Mouse (Mus musculus) brown adipose tissue, adult 24 weeks (tissue): ENCODE data around the gene Eva1c. TPM values are rescaled to one million over a fixed set of nuclear protein-coding genes. Genes with fewer than 3 reads are reported as not detected.

ENCODE experiments used
- H3K27ac ChIP-seq: fragments of 200-500 bp; replicated peaks from 2 replicates; pipeline ENCODE4 v1.5.1; 2012; ENCODE audit warnings: low read depth, mild to moderate bottlenecking, low read length
- H3K4me1 ChIP-seq: fragments of 200-500 bp; 2 replicates; pipeline ENCODE4 v1.6.1; 2012; ENCODE audit warnings: low read length, mixed read lengths; ENCODE audit not compliant: control insufficient read depth, insufficient read depth, insufficient read length
- H3K4me3 ChIP-seq: fragments of 200-500 bp; 2 replicates; pipeline ENCODE4 v1.5.1; 2012; ENCODE audit warnings: low read depth, mild to moderate bottlenecking, low read length, moderate library complexity; ENCODE audit not compliant: insufficient read depth
- polyA plus RNA-seq: library from polyadenylated mRNA; stranded (reverse); fragments of >200 nt; gene quantifications from 2 replicates; pipeline ENCODE4 v1.2.4, GENCODE M21; 2012; ENCODE audit not compliant: missing spikeins, insufficient read depth, insufficient read length

Eva1c gene
- 0.58 and 1.8 TPM in 2 replicates for polyA plus RNA-seq

DNA sequence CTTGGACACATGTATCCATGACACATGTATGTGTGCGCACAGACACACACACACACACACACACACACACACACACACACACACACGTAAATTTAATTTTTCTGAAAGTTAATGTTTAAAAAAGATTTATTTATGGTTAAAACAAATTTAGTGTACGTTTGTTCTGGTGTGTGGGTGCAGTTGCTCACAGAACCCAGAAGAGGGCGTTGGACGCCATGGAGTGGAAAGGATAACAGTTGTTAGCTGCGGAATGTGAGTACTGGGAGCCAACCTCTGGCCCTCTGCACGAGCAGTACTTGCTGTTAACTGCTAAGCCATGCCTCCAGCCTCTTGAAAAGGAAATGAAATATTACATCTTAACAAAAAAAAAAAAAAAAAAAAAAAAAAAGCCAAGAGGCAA, at the start of gene Eva1c:
Eva1c (plus strand) TSS at position 263 of the 400 bp plus-strand sequence.
- Histone ChIP-seq H3K4me1 (peaks cover 3% of the 10 kb centered on the region; the same call in 1 of the 2 replicates), H3K27ac (no peak within 1 kb of the TSS), H3K4me3 (no peak within 1 kb of the TSS)

DNA sequence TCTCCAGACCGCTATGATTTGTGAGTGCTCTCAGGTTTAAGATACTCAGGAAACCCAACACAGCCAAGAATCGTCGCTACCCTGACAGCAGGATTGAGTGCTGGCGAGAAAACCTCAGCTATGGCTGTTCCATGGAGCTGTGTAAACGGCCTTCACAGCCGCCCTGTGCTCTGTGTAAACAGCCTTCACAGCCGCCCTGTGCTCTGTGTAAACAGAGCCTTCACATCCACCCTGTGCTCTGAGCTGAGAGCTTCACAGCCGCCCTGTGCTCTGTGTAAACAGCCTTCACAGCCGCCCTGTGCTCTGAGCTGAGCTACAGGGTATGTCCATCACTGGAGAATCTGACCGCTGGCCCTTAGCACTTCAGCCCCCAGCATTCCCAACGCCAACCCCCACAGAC, 46.7 kb upstream of the Eva1c start:
- Histone ChIP-seq H3K27ac (no peak overlapping the region), H3K4me3 (no peak overlapping the region), H3K4me1 (no peaks in the 10 kb centered on the region)

DNA sequence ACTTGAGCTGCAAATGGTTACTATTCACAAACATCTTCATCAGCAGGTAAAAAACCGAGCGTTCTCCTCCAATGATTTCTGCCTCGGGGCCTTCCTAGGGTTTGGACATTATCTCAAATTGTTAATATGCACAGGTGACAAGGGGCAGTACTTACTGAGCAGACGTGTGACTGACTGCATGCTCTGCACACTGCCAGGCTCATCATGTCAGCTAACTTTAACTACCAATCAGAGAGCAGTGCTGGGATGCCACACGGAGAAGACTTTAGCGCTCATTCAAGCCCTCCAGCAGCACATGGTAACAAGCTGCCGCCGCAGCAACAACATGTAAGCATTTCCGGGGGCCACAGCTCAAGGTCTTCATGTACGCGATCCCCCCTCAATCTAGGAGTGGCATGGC, 43.2 kb upstream of the Eva1c start:
- Histone ChIP-seq H3K4me3 (no peak overlapping the region), H3K4me1 (no peaks in the 10 kb centered on the region), H3K27ac (no peak overlapping the region)

DNA sequence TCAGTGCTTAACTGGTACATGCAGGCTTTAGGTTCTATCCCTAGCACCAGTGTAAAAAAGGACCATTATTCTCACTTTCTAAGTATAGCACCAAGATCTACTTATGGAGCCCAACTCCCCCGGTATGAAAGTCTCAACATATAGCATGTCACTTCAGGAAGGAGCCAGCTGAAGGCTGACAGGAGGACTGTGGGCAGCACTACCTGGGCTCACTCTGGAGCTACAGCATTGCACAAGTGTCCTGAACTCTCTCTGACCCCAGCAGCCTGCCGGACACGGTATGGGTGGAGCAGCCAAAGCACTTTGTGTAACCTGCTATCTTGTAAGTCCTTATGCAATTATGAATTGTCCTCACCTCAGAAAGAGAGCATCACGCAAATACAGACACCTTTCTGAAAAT, 41.3 kb upstream of the Eva1c start:
- no peaks in the 10 kb centered on the region for H3K4me1 ChIP-seq
- H3K4me3 ChIP-seq: no peak overlapping the region
- no peak overlapping the region for H3K27ac ChIP-seq

DNA sequence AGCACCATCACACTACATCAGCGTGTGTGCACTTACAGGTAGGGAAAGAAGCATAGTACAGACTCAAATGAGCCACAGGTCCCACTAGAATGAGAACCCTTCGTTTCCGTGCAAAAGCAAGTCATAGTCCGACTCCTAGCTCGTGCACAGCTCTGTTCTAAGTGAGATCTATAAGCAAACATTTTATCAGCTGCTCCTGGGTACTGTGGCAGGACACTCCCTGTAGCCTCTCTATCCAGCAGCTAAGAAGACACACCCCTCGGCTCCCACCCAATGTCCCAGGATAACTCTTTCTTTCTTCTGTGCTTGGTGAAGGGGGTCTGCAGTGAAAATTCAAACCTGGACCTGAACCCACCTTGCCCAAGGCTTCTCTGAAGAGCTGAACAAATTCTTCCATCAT, 37.9 kb upstream of the Eva1c start:
- Histone ChIP-seq H3K4me1 (peaks cover 4% of the 10 kb centered on the region; the same call in 1 of the 2 replicates), H3K27ac (no peak overlapping the region), H3K4me3 (no peak overlapping the region)

DNA sequence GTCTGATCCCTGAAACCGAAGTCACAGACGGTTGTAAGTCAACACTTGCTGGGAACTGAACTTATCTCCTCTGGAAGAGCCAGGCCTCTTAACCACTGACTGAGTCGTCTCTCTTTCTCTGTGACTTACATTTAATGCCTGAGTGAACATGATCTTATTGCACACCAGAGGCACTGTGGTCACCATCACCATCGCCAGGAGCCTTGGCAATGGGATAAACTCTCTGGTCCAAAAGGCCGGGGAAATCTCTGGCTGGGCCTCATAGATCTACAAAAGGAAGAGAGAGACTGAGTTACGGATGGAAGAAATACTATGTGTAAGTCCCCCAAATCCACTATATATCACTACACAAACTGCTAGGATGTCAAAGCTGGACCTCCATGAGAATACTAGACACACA, 35.6 kb upstream of the Eva1c start:
- H3K4me1 ChIP-seq: peaks cover 4% of the 10 kb centered on the region; the same call in 1 of the 2 replicates
- no peak overlapping the region for H3K27ac ChIP-seq
- no peak overlapping the region for H3K4me3 ChIP-seq

DNA sequence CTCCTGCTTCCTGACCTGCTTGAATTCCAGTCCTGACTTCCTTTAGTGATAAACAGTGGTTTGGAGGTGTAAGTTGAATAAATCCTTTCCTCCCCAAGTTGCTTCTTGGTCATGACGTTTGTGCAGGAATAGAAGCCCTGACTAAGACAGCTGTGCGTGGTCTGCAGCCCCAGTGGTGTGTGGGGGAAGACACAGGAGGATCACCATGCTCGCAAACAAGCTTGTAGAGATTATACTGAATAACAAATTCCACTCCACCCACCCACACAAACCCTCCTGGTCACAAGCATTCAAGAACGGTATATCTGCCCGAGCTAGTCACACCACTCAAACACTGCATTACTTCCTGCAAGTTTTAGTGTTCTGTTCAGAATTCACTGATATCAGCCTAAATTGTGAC, 34.5 kb upstream of the Eva1c start:
- Histone ChIP-seq H3K27ac (no peak overlapping the region), H3K4me1 (peaks cover 4% of the 10 kb centered on the region; the same call in 1 of the 2 replicates), H3K4me3 (no peak overlapping the region)

DNA sequence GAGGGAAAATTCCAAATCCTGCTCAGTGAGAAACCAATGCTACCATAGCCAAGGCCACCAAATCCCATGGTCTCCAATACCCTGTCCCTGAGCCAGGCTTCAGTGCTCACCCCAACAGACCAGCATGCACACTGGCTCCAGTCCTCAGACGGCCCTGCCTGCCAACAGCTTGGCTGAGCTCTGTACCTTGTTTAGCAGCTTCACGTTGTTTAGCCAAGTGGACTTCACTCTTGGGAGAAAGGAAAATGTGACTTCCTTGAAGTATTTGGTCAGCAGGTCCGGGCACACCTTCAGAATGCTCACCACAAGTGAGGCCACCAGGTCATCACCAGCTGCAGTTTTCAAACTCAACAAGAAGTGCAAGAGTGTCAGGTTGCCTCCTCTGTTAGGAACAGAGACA, 34.0 kb upstream of the Eva1c start:
- Histone ChIP-seq H3K4me1 (peaks cover 4% of the 10 kb centered on the region; the same call in 1 of the 2 replicates), H3K27ac (peak overlapping the region; percentile 1; the same call in 1 of the 2 replicates), H3K4me3 (no peak overlapping the region)

DNA sequence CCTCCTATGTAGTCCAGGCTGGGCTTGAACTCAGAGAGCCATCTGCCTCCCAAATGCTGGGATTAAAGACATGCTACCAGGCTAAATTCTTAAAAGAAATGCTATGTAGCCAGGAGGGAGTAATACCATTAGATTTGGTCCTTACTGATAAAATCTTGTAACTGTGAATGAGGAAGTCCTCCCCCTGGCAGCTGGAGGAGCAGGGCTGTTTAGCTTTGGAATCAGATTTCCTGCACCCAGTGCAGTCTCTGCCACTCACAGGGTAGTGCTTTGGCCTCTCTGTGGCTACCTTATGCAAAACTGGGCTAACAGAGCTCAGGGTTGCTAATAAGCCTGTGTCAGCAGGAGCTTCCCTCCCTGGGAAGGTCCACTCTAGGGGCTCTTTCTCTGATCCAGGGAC, 31.8 kb upstream of the Eva1c start:
- no peak overlapping the region for H3K27ac ChIP-seq
- no peak overlapping the region for H3K4me3 ChIP-seq
- peaks cover 4% of the 10 kb centered on the region; the same call in 1 of the 2 replicates for H3K4me1 ChIP-seq

DNA sequence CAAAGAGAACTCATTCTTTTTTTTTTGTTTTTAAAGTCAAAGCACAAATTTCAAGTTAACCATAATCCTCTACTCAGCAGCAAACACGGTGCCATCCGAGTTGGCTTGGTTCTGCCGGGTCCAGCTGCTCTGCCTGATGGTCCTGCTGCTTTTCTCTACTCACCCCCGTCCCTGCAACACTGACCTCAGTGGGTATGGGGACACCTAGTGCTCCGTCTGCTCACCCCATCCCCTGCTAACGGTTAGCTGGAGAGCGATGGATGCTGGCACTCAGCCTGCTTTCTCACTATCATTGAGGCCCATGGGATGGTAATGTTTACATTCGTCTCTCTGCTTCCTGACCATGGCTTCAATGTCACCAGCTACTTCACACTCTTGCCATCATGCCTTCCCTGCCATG, 28.1 kb upstream of the Eva1c start:
- Histone ChIP-seq H3K27ac (no peak overlapping the region), H3K4me3 (no peak overlapping the region), H3K4me1 (no peaks in the 10 kb centered on the region)

DNA sequence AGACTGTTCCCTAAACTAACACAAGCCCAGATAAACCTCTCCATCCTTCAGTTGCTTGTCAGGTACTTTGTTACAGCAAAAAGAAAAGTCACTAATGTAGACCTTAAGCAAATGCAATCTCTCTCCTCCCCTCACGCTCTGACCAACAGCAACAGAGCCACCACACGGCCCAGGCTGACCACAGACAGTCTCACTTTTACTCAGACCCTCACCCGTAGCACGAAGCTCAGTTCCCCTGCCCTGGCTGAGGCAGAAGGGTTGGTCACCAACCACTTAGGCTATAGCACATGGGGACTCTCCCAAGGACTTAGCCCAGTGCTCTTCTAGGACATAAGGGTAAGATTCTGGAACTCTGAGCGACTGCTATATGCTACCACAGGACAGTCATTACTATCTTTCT, 27.7 kb upstream of the Eva1c start:
- Histone ChIP-seq H3K4me1 (no peaks in the 10 kb centered on the region), H3K27ac (no peak overlapping the region)

DNA sequence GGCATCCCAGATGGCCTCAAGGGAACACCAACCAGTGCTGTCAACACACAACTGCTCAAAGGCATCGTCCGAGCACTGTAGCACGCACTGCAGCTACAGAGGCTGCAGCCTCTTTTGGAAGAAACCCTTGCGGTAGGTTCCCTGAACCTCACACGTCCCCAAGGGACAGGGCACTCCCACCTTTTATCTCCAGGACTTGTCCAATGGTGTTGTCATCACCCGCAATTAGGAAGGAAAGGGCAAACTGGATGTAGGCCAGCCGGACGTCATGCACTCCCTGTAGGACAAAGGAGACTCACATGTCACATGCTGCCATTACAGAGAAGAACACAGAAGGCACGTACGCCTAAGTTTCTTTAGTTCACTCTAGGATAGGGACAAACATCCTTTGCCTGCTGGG, 26.7 kb upstream of the Eva1c start:
- Histone ChIP-seq H3K4me1 (peaks cover 4% of the 10 kb centered on the region; the same call in 1 of the 2 replicates), H3K27ac (no peak overlapping the region), H3K4me3 (no peak overlapping the region)

More for the DNA sequence above, 27.7 kb upstream of the Eva1c start:
- H3K4me3 ChIP-seq: no peak overlapping the region

DNA sequence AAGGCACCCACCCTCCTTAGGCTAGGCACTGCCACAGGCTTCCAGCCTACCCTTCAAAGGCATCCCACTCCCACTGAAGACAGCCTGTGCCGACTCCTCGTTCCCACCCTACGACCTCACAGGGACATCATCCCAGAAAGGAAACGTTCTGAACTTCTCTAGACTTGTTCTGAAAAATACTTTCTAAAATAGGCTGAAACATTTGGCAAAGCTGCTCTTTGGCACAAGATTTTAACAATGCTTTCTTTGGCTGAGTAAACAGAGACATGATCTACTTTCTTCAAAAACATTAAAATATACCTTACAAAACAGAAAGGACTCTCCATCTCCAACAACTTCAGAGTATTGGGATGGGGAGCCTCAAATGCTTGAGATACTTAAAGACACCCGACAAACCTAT, 25.3 kb upstream of the Eva1c start:
- H3K4me3 ChIP-seq: no peak overlapping the region
- H3K27ac ChIP-seq: no peak overlapping the region
- peaks cover 4% of the 10 kb centered on the region; the same call in 1 of the 2 replicates for H3K4me1 ChIP-seq

DNA sequence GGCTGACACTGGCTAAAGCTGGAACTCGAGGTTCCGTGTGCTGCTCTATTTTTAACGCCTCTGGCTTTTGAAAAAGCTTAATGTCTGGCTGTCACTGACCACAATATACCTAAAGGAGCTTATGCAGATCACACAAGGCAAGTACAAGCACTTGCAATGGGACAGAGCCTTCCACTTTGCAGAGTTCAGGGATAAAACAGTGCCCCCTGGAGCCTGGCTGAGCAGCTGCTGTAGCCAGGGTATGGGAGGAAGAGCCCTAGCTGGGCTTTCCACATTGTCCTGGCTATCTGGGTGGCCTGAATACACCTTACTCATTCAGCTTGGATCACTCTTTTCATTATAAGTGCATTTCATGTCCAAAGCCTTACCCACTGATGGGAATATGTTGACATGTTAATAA, 24.6 kb upstream of the Eva1c start:
- H3K27ac ChIP-seq: no peak overlapping the region

DNA sequence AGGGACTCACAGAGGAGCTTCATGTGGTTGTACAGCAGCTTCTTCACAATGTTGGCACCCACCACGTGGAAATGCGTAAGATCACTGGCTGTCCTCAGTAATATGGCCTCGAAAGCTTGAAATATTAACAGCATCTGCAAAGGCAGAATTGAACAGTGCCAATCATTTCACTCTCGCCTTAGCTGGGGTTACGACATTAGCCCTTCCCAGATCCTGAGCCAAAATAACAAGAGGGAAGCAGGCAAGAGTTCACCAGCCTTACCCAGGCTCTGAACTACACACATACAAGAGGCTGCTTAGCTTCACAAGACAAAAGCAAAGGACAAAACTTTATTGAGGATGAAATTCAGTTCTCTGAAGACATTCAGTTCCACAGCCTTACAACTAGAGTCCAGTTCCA, 22.1 kb upstream of the Eva1c start:
- no peak overlapping the region for H3K4me3 ChIP-seq
- peak overlapping the region; percentile 50; the same call in 1 of the 2 replicates for H3K27ac ChIP-seq
- H3K4me1 ChIP-seq: peaks cover 4% of the 10 kb centered on the region; the same call in 1 of the 2 replicates

More for the DNA sequence above, 24.6 kb upstream of the Eva1c start:
- Histone ChIP-seq H3K4me3 (no peak overlapping the region), H3K4me1 (peaks cover 4% of the 10 kb centered on the region; the same call in 1 of the 2 replicates)

DNA sequence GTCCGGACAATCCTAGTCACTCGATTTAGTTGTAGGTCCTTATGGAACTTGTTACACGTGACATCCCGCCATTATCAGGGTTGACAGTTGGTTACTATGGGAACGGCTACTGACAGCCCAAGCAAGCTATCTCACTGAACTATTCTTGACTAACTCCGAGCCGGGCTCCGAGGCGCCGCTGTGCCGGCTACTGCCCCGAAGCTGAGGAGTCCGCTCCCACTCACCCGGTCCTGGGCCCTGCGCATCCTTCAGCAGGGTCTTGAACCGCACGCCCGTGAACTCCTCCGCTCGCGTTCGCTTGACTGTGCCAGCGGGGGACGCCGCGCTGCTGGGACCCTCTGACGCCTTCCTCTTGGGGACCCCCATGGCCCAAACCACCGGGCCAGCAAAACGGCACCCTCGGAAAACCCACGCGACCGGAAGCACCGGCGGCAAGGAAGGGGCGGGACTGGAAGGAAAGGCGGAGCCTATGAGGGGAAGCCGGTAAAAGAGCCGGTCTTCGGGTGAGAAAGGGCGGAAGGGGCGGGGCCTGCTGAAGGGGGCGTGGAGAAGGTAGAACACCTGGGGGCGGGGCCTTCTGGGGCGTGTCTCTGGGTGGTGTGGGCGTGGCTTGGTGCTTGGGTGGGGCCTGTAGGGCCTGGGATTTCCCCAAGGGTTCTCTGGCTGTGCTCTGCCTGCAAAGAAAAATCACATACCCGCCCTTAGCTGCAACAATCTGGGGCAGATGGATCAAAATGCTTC, 16.4 kb upstream of the Eva1c start, which contains the start of gene Urb1:
Urb1 (minus strand) TSS at position 439 of the 741 bp plus-strand sequence.
- Histone ChIP-seq H3K27ac (peak within 1 kb of the TSS; percentile 44), H3K4me3 (peak within 1 kb of the TSS; percentile 86), H3K4me1 (peaks cover 4% of the 10 kb centered on the region; the same call in 1 of the 2 replicates)
